Mouse (Mus musculus) bone marrow macrophage, adult 2 months (primary cell): ENCODE data around the gene Krtap27-1.

Experiments used
- CTCF ChIP-seq: IDR thresholded peaks from 2 replicates; pipeline ENCODE4 v1.5.1; 2012; ENCODE audit warnings: low read depth, mild to moderate bottlenecking, low read length, moderate library complexity
- POLR2A ChIP-seq: IDR thresholded peaks from 2 replicates; pipeline ENCODE4 v1.6.1; 2012; ENCODE audit warnings: mild to moderate bottlenecking, low read depth, low read length, borderline replicate concordance

GRCm38 (mm10) chr16:88635142-88635541, 36.3 kb downstream of the Krtap27-1 start:
- TF ChIP-seq CTCF (no peak), POLR2A (no peak)
